Mouse (Mus musculus) central nervous system, embryonic 14 days (tissue): ENCODE data around the gene 2510002D24Rik. TPM values are rescaled to one million over a fixed set of nuclear protein-coding genes. Genes with fewer than 3 reads are reported as not detected.

Source experiments
- polyA plus RNA-seq: library from polyadenylated mRNA; depleted of rRNA; stranded (reverse); fragments of >200 nt; gene quantifications from 2 replicates; pipeline ENCODE4 v1.2.3, GENCODE M21; 2012; rRNA removed

Gene 2510002D24Rik
- polyA plus RNA-seq, result 34.8 and 40.7 TPM in 2 replicates

GRCm38 (mm10) chr16:18836468-18837208, at the start of gene 2510002D24Rik, which contains the start of gene Gm28539:
Gene 2510002D24Rik, plus strand, starts transcription at chr16:18836578.
Gene Gm28539, plus strand, starts transcription at chr16:18836584.

GRCm38 (mm10) chr16:18811468-18812384, 24.7 kb upstream of the 2510002D24Rik start, which contains the start of the genes Ufd1 and Cdc45:
Gene Ufd1, plus strand, starts transcription at chr16:18811779.
Gene Cdc45, minus strand, starts transcription at chr16:18811987.

GRCm38 (mm10) chr16:18876442-18877308, 40.3 kb downstream of the 2510002D24Rik start, which contains the start of the genes Mrpl40 and Hira:
Gene Mrpl40, minus strand, starts transcription at chr16:18876862.
Gene Hira, plus strand, starts transcription at chr16:18877037.

Other genes starting within 250 kb of the 2510002D24Rik start
- gene Tbx1, start 245.9 kb upstream of the 2510002D24Rik start, polyA plus RNA-seq, result 1.3 and 6.8 TPM in 2 replicates
- 13.7 and 16.3 TPM in 2 replicates for gene Gp1bb, start 214.2 kb upstream of the 2510002D24Rik start, polyA plus RNA-seq
- gene Gm49601, start 210.2 kb upstream of the 2510002D24Rik start, polyA plus RNA-seq, result 101 and 103 TPM in 2 replicates
- gene Sept5, start 206.6 kb upstream of the 2510002D24Rik start, polyA plus RNA-seq, result 274 and 303 TPM in 2 replicates
- 90.4 and 93.1 TPM in 2 replicates for gene Cldn5, start 59.7 kb upstream of the 2510002D24Rik start, polyA plus RNA-seq
- gene Ufd1, start 24.8 kb upstream of the 2510002D24Rik start, polyA plus RNA-seq, result 79.7 and 84.8 TPM in 2 replicates
- 28.2 and 34.5 TPM in 2 replicates for gene Cdc45, start 24.6 kb upstream of the 2510002D24Rik start, polyA plus RNA-seq
- gene Gm28539, start within 50 bp of the 2510002D24Rik start, polyA plus RNA-seq, result 0.93 and 3.8 TPM in 2 replicates
- 31.1 and 32.3 TPM in 2 replicates for gene Mrpl40, start 40.3 kb downstream of the 2510002D24Rik start, polyA plus RNA-seq
- 93.5 and 103 TPM in 2 replicates for gene Hira, start 40.5 kb downstream of the 2510002D24Rik start, polyA plus RNA-seq